Comparison of ENCODE assay signal across 8 mouse cellular contexts in genomic region chr14:21659652-21660051, GRCm38 (mm10). TPM values are rescaled to one million over a fixed set of nuclear protein-coding genes. Genes with fewer than 3 reads are reported as not detected.
DNase-seq lines count a peak whose midpoint lies in the region; ATAC-seq and TF ChIP-seq lines count a peak whose summit lies in the region.

No protein-coding gene starts in this region.

- peak; percentile 64 for ATAC-seq in intestine, embryonic 16.5 days
- ATAC-seq in liver, embryonic 14.5 days (ENCODE audit: insufficient read depth), result 0 out of 2 replicates have a peak, but pooled peaks have one; percentile 50
- no peak; the same call in 1 of the 2 replicates for ATAC-seq in neural tube, embryonic 11.5 days (ENCODE audit: insufficient read depth, low FRiP score, low TSS enrichment)
- no peak for ATAC-seq in erythroblast, adult 5-6 weeks (replicated peaks; ENCODE audit: low FRiP score, poor library complexity, severe bottlenecking)

- no peak overlapping the region for H3K4me3 ChIP-seq in MEL (ENCODE audit: control insufficient read depth in 1 of 2, insufficient read depth in 1 of 2, low read depth in 2 of 2, low read length in 2 of 2)
- H3K4me3 ChIP-seq in gastrocnemius, adult 2 months, result peak overlapping the region; percentile 48
- H3K4me3 ChIP-seq in intestine, embryonic 16.5 days (ENCODE audit: low read length), result no peak overlapping the region
- H3K4me3 ChIP-seq in liver, embryonic 14.5 days (ENCODE audit: insufficient read depth in 1 of 2, low read depth in 2 of 2, low read length in 2 of 2), result no peak overlapping the region
- H3K4me3 ChIP-seq in neural tube, embryonic 11.5 days (ENCODE audit: low read depth, low read length), result no peak overlapping the region

- TF ChIP-seq RAD21 in MEL (IDR thresholded peaks at IDR 0.05; ENCODE audit: low read depth, low read length), result peak; percentile 86

- no peak overlapping the region for H3K27ac ChIP-seq in MEL (ENCODE audit: control insufficient read depth, low read depth, low read length)
- peak overlapping the region; percentile 79 for H3K27ac ChIP-seq in gastrocnemius, adult 2 months
- H3K27ac ChIP-seq in intestine, embryonic 16.5 days (ENCODE audit: low read length), result no peak overlapping the region
- H3K27ac ChIP-seq in liver, embryonic 14.5 days, result no peak overlapping the region
- H3K27ac ChIP-seq in neural tube, embryonic 11.5 days (ENCODE audit: low read depth, low read length), result no peak overlapping the region

- peak; percentile 65 for DNase-seq in A20 (ENCODE audit: low read depth, low spot score)
- peak; percentile 83 for DNase-seq in MEL (ENCODE audit: low read depth, low spot score)
- peak; percentile 68 for DNase-seq in cerebellum, adult 9-11 months
- peak; percentile 75 for DNase-seq in gastrocnemius, adult 2 months
- DNase-seq in liver, embryonic 14.5 days (ENCODE audit: low read depth in 3 of 3, low spot score in 3 of 3), result peak; percentile 24 to 30 (median 26)
- DNase-seq in neural tube, embryonic 11.5 days (ENCODE audit: low spot score), result peak; percentile 62

- TF ChIP-seq EP300 in MEL (IDR thresholded peaks at IDR 0.05; ENCODE audit: low read depth in 1 of 2, low read length in 2 of 2), result no peak
- no peak for TF ChIP-seq EP300 in liver, embryonic 14.5 days (IDR thresholded peaks at IDR 0.05; ENCODE audit: low read depth)

- TF ChIP-seq CTCF in MEL (IDR thresholded peaks at IDR 0.05 in 2 of 3, conservative IDR thresholded peaks at IDR 0.05 in 1 of 3; ENCODE audit: control insufficient read depth in 1 of 3, insufficient read depth in 1 of 3, low read depth in 2 of 3, low read length in 3 of 3, poor library complexity in 1 of 3, severe bottlenecking in 1 of 3), result peak; percentile 75 to 93 (median 84)
- peak; percentile 80 for TF ChIP-seq CTCF in gastrocnemius, adult 2 months (IDR thresholded peaks at IDR 0.05)
- TF ChIP-seq CTCF in liver, embryonic 14.5 days (IDR thresholded peaks at IDR 0.05; ENCODE audit: low read depth), result peak; percentile 79

- H3K4me2 ChIP-seq in intestine, embryonic 16.5 days (ENCODE audit: low read depth, low read length), result no peak overlapping the region
- H3K4me2 ChIP-seq in liver, embryonic 14.5 days (ENCODE audit: low read depth), result no peak overlapping the region
- H3K4me2 ChIP-seq in neural tube, embryonic 11.5 days (ENCODE audit: low read depth), result no peak overlapping the region

- no peak for TF ChIP-seq POLR2A in MEL (IDR thresholded peaks at IDR 0.05; ENCODE audit: control insufficient read depth in 1 of 2, insufficient read depth in 1 of 2, low read depth in 1 of 2, low read length in 2 of 2, poor library complexity in 1 of 2)

- peaks cover 0 to 10% of the 10 kb centered on the region in 2 experiments; a peak in 2 of 4 replicates for H3K36me3 ChIP-seq in MEL (ENCODE audit: control insufficient read depth in 1 of 2, insufficient read depth in 2 of 2, low read length in 2 of 2)
- H3K36me3 ChIP-seq in intestine, embryonic 16.5 days (ENCODE audit: control insufficient read depth, insufficient read depth, low read length), result peaks cover 5% of the 10 kb centered on the region; the same call in 1 of the 2 replicates
- H3K36me3 ChIP-seq in liver, embryonic 14.5 days (replicated peaks; ENCODE audit: control insufficient read depth, insufficient read depth, low read depth), result no peaks in the 10 kb centered on the region
- H3K36me3 ChIP-seq in neural tube, embryonic 11.5 days (ENCODE audit: control insufficient read depth, insufficient read depth, low read length), result no peaks in the 10 kb centered on the region; the same call in 1 of the 2 replicates

- peaks cover 4 to 15% of the 10 kb centered on the region in 2 experiments; a peak in 3 of 4 replicates for H3K4me1 ChIP-seq in MEL (ENCODE audit: control insufficient read depth in 1 of 2, insufficient read depth in 2 of 2, low read length in 2 of 2)
- no peaks in the 10 kb centered on the region for H3K4me1 ChIP-seq in intestine, embryonic 16.5 days (ENCODE audit: control insufficient read depth, insufficient read depth, low read length)
- H3K4me1 ChIP-seq in liver, embryonic 14.5 days (replicated peaks; ENCODE audit: control insufficient read depth in 2 of 2, insufficient read depth in 2 of 2, low read length in 1 of 2), result peaks cover 0 to 9% of the 10 kb centered on the region in 2 experiments; a peak in 3 of 4 replicates
- H3K4me1 ChIP-seq in neural tube, embryonic 11.5 days (ENCODE audit: control insufficient read depth, insufficient read depth, low read length), result 0 out of 2 replicates have a peak, but pooled peaks cover 3% of the 10 kb centered on the region

- 31% methylated on average over 5 of the region's 5 CpGs for WGBS in intestine, embryonic 16.5 days
- WGBS in liver, embryonic 14.5 days (ENCODE audit: insufficient replicate concordance), result 25% methylated on average over 5 of the region's 5 CpGs
- 21% methylated on average over 5 of the region's 5 CpGs for WGBS in neural tube, embryonic 11.5 days

- no peaks in the 10 kb centered on the region for H3K79me2 ChIP-seq in MEL (ENCODE audit: control insufficient read depth, insufficient read depth, low read length, poor library complexity)

- intact Hi-C loops in gastrocnemius, adult 2 months (cut with DNase I), result loop anchor here (2.0 kb wide), 1 partner anchor 515 kb away; no protein-coding TSS in a partner anchor

- H3K9ac ChIP-seq in MEL (ENCODE audit: control insufficient read depth, low read depth, low read length, poor library complexity, severe bottlenecking), result no peak overlapping the region
- no peak overlapping the region for H3K9ac ChIP-seq in intestine, embryonic 16.5 days (ENCODE audit: low read depth, low read length)
- no peak overlapping the region for H3K9ac ChIP-seq in liver, embryonic 14.5 days (replicated peaks)
- no peak overlapping the region for H3K9ac ChIP-seq in neural tube, embryonic 11.5 days (ENCODE audit: low read length)

- no peaks in the 10 kb centered on the region for H3K9me3 ChIP-seq in MEL (replicated peaks; ENCODE audit: insufficient read depth, low read length)
- no peaks in the 10 kb centered on the region for H3K9me3 ChIP-seq in intestine, embryonic 16.5 days (ENCODE audit: control insufficient read depth, low read length)
- H3K9me3 ChIP-seq in liver, embryonic 14.5 days (ENCODE audit: control insufficient read depth, low read length), result no peaks in the 10 kb centered on the region
- no peaks in the 10 kb centered on the region for H3K9me3 ChIP-seq in neural tube, embryonic 11.5 days (ENCODE audit: control insufficient read depth, low read length)

- no peaks in the 10 kb centered on the region for H3K27me3 ChIP-seq in MEL (ENCODE audit: control insufficient read depth in 1 of 2, insufficient read depth in 2 of 2, low read length in 2 of 2)
- no peaks in the 10 kb centered on the region for H3K27me3 ChIP-seq in intestine, embryonic 16.5 days (replicated peaks; ENCODE audit: control insufficient read depth, insufficient read depth, low read length)
- no peaks in the 10 kb centered on the region for H3K27me3 ChIP-seq in liver, embryonic 14.5 days (ENCODE audit: control insufficient read depth, insufficient read depth, low read length)
- no peaks in the 10 kb centered on the region for H3K27me3 ChIP-seq in neural tube, embryonic 11.5 days (ENCODE audit: control insufficient read depth, insufficient read depth, low read length)

TF ChIP-seq in MEL, 35 proteins besides CTCF, POLR2A, EP300 and RAD21:
- peak; percentile 93 for TF ChIP-seq SMC3 (IDR thresholded peaks at IDR 0.05; ENCODE audit: low read depth, low read length)
- TF ChIP-seq MXI1 (IDR thresholded peaks at IDR 0.05; ENCODE audit: low read depth, low read length), result peak; percentile 89; the same call in 1 of the 2 replicates
- TF ChIP-seq SIN3A (IDR thresholded peaks at IDR 0.05; ENCODE audit: low read length), result peak; percentile 48; the same call in 1 of the 2 replicates
- no peak for TF ChIP-seq TBP (IDR thresholded peaks at IDR 0.05; ENCODE audit: low read depth, low read length)
- 0 out of 2 replicates have a peak, but pooled peaks have one; percentile 12 for TF ChIP-seq HCFC1 (IDR thresholded peaks at IDR 0.05; ENCODE audit: low read depth, low read length)
- peak; percentile 84 for TF ChIP-seq ZC3H11A (IDR thresholded peaks at IDR 0.05; ENCODE audit: low read depth, low read length)
- no peak for TF ChIP-seq NRF1 (IDR thresholded peaks at IDR 0.05; ENCODE audit: insufficient read depth, low read depth, low read length, poor library complexity, severe bottlenecking)

RNA-seq across cellular contexts. Expression of gene Dupd1, which starts 54.7 kb away (rescaled TPM):
- not detected in 2 replicates for total RNA-seq in MEL (2012; rRNA removed)
- not detected for polyA plus RNA-seq in MEL (2012; ENCODE audit: insufficient read depth in 1 of 2, insufficient read length in 2 of 2, low read depth in 1 of 2, low replicate concordance in 2 of 2, missing spikeins in 1 of 2)
- 10 to 100 TPM; 33.6 to 58.6 TPM for total RNA-seq in gastrocnemius, adult 2 months (2021)
- polyA plus RNA-seq in intestine, embryonic 16.5 days (2015; fragmentation: Nextera tagmentation; extraction: Ambion mirVana), result not detected in 2 replicates
- not detected in 2 replicates for polyA plus RNA-seq in liver, embryonic 14.5 days (2012; rRNA removed)
- polyA plus RNA-seq in liver, embryonic 14.5 days (2014; fragmentation: Nextera tagmentation; extraction: Ambion mirVana), result not detected in 2 replicates
- 0.34 TPM in 1 of 2 replicates, not detected in the other for polyA plus RNA-seq in neural tube, embryonic 11.5 days (2014; fragmentation: Nextera tagmentation; extraction: Ambion mirVana)
- total RNA-seq in erythroblast, adult 5-6 weeks (2015; ENCODE audit: low replicate concordance), result not detected in 2 replicates
- total RNA-seq in erythroblast, adult 5-6 weeks (2017; ENCODE audit: low replicate concordance), result not detected in 2 replicates

Comparison
In these comparisons a context has a peak if more than half of its experiments do, and no peak if none do; other contexts are left out.
1. DNase-seq: peak in every context shown above with its lines; median percentile 83 in MEL; 75 in gastrocnemius, adult 2 months; 68 in cerebellum, adult 9-11 months; 65 in A20; 62 in neural tube, embryonic 11.5 days; 26 in liver, embryonic 14.5 days.
2. ATAC-seq: peak in intestine, embryonic 16.5 days (single experiment) and liver, embryonic 14.5 days (single experiment); none in neural tube, embryonic 11.5 days (single experiment) and erythroblast, adult 5-6 weeks (single experiment).
3. Peak in every context shown above with its lines, with median percentiles within 50 percentile points of each other: CTCF ChIP-seq.